Mouse (Mus musculus) erythroblast, embryonic 14.5 days (primary cell): Measurements from ENCODE around the gene Atg7.

ENCODE experiments used
- GATA1 ChIP-seq: IDR thresholded peaks from 2 replicates; pipeline ENCODE4 v1.6.1; 2012; ENCODE audit warnings: low read length, inconsistent platforms, mixed read lengths
- TAL1 ChIP-seq: IDR thresholded peaks from 3 replicates; pipeline ENCODE4 v1.6.1; 2012; ENCODE audit warnings: low read length, inconsistent platforms, mixed read lengths

DNA sequence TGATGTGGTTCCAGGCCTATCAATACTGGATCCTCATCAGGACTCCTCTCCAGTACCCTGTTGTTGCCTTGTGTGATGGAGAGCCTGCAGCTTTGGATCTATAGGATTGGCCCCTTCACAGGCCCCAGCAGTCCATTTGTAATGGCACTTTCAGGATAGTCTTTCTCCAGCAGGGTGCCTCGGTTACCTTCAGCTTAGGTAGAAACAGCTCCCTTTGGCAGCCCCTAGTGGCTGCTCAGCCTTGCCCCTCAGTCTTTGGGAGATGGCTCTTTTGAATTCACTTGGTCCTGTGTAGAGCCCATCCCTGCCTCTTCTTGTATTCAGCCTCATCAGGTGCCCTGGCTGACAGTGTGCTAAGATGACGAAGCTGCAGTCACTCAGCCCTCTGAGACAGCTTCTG lies 184.0 kb downstream of the Atg7 start:
- TF ChIP-seq GATA1 (no peak), TAL1 (no peak)
